7 mouse cellular contexts compared by ENCODE assay signal in genomic region chrX:103821195-103821831, GRCm38 (mm10). TPM values are rescaled to one million over a fixed set of nuclear protein-coding genes. Genes with fewer than 3 reads are reported as not detected.
DNase-seq lines count a peak whose midpoint lies in the region; ATAC-seq and TF ChIP-seq lines count a peak whose summit lies in the region.

No protein-coding gene starts in this region.

- H3K36me3 ChIP-seq in forebrain, embryonic 15.5 days, result no peaks in the 10 kb centered on the region
- H3K36me3 ChIP-seq in limb, embryonic 11.5 days (ENCODE audit: control insufficient read depth, insufficient read depth, low read length), result no peaks in the 10 kb centered on the region
- H3K36me3 ChIP-seq in myocyte (ENCODE audit: control insufficient read depth, insufficient read depth), result no peaks in the 10 kb centered on the region

- H3ac ChIP-seq in myocyte (ENCODE audit: control insufficient read depth, insufficient read length), result peak overlapping the region; percentile 8

- H3K27me3 ChIP-seq in forebrain, embryonic 15.5 days, result peaks cover 12% of the 10 kb centered on the region
- peaks cover 39% of the 10 kb centered on the region for H3K27me3 ChIP-seq in limb, embryonic 11.5 days (ENCODE audit: control insufficient read depth, insufficient read depth, low read length)
- no peaks in the 10 kb centered on the region for H3K27me3 ChIP-seq in myocyte (ENCODE audit: control insufficient read depth, insufficient read depth, insufficient read length)

- no peak for DNase-seq in left cerebral cortex, adult 2 months (ENCODE audit: extremely low spot score in 1 of 2, low spot score in 2 of 2)
- DNase-seq in left cerebral cortex, adult 8-10 months (ENCODE audit: low spot score in 2 of 2), result no peak
- peak; percentile 28 for DNase-seq in limb, embryonic 11.5 days (ENCODE audit: low spot score)
- DNase-seq in frontal cortex, postnatal 14 days (ENCODE audit: low spot score in 2 of 2), result no peak

- no peaks in the 10 kb centered on the region for H3K4me1 ChIP-seq in bone marrow macrophage, adult 2 months (ENCODE audit: control insufficient read depth, insufficient read depth, low read length)
- H3K4me1 ChIP-seq in forebrain, embryonic 15.5 days, result peaks cover 6% of the 10 kb centered on the region
- H3K4me1 ChIP-seq in limb, embryonic 11.5 days (ENCODE audit: control insufficient read depth, insufficient read depth, low read length), result no peaks in the 10 kb centered on the region

- H3K9me3 ChIP-seq in forebrain, embryonic 15.5 days, result no peaks in the 10 kb centered on the region
- H3K9me3 ChIP-seq in limb, embryonic 11.5 days (ENCODE audit: control insufficient read depth, low read length), result no peaks in the 10 kb centered on the region

- 29% methylated on average over 37 of the region's 37 CpGs for WGBS in forebrain, embryonic 15.5 days
- 29% methylated on average over 31 of the region's 37 CpGs for WGBS in limb, embryonic 11.5 days

- peak overlapping the region; percentile 72 for H3K4me2 ChIP-seq in forebrain, embryonic 15.5 days (replicated peaks)
- H3K4me2 ChIP-seq in limb, embryonic 11.5 days (ENCODE audit: low read depth, severe bottlenecking), result peak overlapping the region; percentile 69
- peak overlapping the region; percentile 62 for H3K4me2 ChIP-seq in myocyte (ENCODE audit: low read depth)

- H3K4me3 ChIP-seq in left cerebral cortex, adult 2 months, result peak overlapping the region; percentile 56
- peak overlapping the region; percentile 35 for H3K4me3 ChIP-seq in bone marrow macrophage, adult 2 months (ENCODE audit: insufficient read depth, low read length)
- peak overlapping the region; percentile 65 for H3K4me3 ChIP-seq in forebrain, embryonic 15.5 days
- peak overlapping the region; percentile 53 for H3K4me3 ChIP-seq in limb, embryonic 11.5 days (ENCODE audit: low read depth, low read length)
- peak overlapping the region; percentile 20 for H3K4me3 ChIP-seq in myocyte

- TF ChIP-seq POLR2A in bone marrow macrophage, adult 2 months (IDR thresholded peaks at IDR 0.05; ENCODE audit: borderline replicate concordance, low read depth, low read length), result no peak
- no peak for TF ChIP-seq POLR2A in myocyte (IDR thresholded peaks at IDR 0.05; ENCODE audit: insufficient read length, low read depth)

- intact Hi-C loops in left cerebral cortex, adult 2 months (cut with DNase I), result loop anchor here (2.0 to 5.0 kb wide), 2 partner anchors 84 to 127 kb away; no protein-coding TSS in a partner anchor

- no peaks in the 10 kb centered on the region for H3K79me2 ChIP-seq in myocyte (ENCODE audit: control insufficient read depth, insufficient read depth)

- peak; percentile 1; the same call in 1 of the 2 replicates for ATAC-seq in forebrain, embryonic 15.5 days (replicated peaks)
- ATAC-seq in limb, embryonic 11.5 days (ENCODE audit: insufficient number of reproducible peaks, low FRiP score, low TSS enrichment, low read depth), result peak; percentile 61

- peak overlapping the region; percentile 73 for H3K9ac ChIP-seq in forebrain, embryonic 15.5 days (replicated peaks)
- H3K9ac ChIP-seq in limb, embryonic 11.5 days (ENCODE audit: low read length), result peak overlapping the region; percentile 53

- no peak for TF ChIP-seq CTCF in left cerebral cortex, adult 2 months (IDR thresholded peaks at IDR 0.05)
- no peak for TF ChIP-seq CTCF in bone marrow macrophage, adult 2 months (IDR thresholded peaks at IDR 0.05; ENCODE audit: low read depth, low read length)

- peak overlapping the region; percentile 74 for H3K27ac ChIP-seq in left cerebral cortex, adult 2 months
- H3K27ac ChIP-seq in bone marrow macrophage, adult 2 months (ENCODE audit: insufficient read depth, low read depth, low read length), result no peak overlapping the region
- H3K27ac ChIP-seq in forebrain, embryonic 15.5 days (replicated peaks), result peak overlapping the region; percentile 84
- H3K27ac ChIP-seq in limb, embryonic 11.5 days (replicated peaks; ENCODE audit: low read depth, low read length), result peak overlapping the region; percentile 84; the same call in 1 of the 2 replicates

TF ChIP-seq in myocyte, 11 proteins besides CTCF, POLR2A, EP300 and RAD21:
- no peak for TF ChIP-seq MYOG (IDR thresholded peaks at IDR 0.05; ENCODE audit: control insufficient read depth in 1 of 3, insufficient read depth in 1 of 3, insufficient read length in 2 of 3, low read depth in 2 of 3)

RNA-seq across cellular contexts. Expression of gene Slc16a2, which starts 0.5 kb away (rescaled TPM):
- 10 to 100 TPM; 32.0 to 33.0 TPM for total RNA-seq in left cerebral cortex, adult 2 months (2021)
- 10 to 100 TPM; 27.4 to 30.3 (median 28.8) TPM for total RNA-seq in left cerebral cortex, adult 8-10 months (2022)
- polyA plus RNA-seq in bone marrow macrophage, adult 2 months (2012; ENCODE audit: insufficient read depth, insufficient read length, missing spikeins), result not detected in 2 replicates
- 28.9 and 29.8 TPM in 2 replicates for polyA plus RNA-seq in forebrain, embryonic 15.5 days (2015; fragmentation: Nextera tagmentation; extraction: Ambion mirVana)
- polyA plus RNA-seq in limb, embryonic 11.5 days (2014; fragmentation: Nextera tagmentation; extraction: Ambion mirVana), result 22.7 and 25.7 TPM in 2 replicates
- 8.2 TPM for polyA plus RNA-seq in myocyte (2012; fragmentation: generic; extraction: Trizol)
